14 mouse cellular contexts compared by ENCODE assay signal in genomic region chr4:45848109-45848824, GRCm38 (mm10). TPM values are rescaled to one million over a fixed set of nuclear protein-coding genes. Genes with fewer than 3 reads are reported as not detected.
DNase-seq lines count a peak whose midpoint lies in the region; ATAC-seq and TF ChIP-seq lines count a peak whose summit lies in the region.
"Had no signal": no experiment of that assay in that cellular context is flagged by ENCODE, and none has a peak within 500 bp of the region (broad histone marks: within the 10 kb centered on the region; RNA-seq: fewer than 3 reads in every experiment).

Gene Stra6l (plus strand): TSS chr4:45848664.

- peaks cover 13% of the 10 kb centered on the region; the same call in 1 of the 2 replicates for H3K79me2 ChIP-seq in liver, adult 2 months (ENCODE audit: control insufficient read depth, insufficient read depth, low read length)
- no peaks in the 10 kb centered on the region for H3K79me2 ChIP-seq in heart, adult 2 months (replicated peaks; ENCODE audit: control insufficient read depth, insufficient read depth, low read length)

- no peak for TF ChIP-seq EP300 in liver, embryonic 14.5 days (IDR thresholded peaks at IDR 0.05; ENCODE audit: low read depth)
- TF ChIP-seq EP300 in heart, adult 2 months (IDR thresholded peaks at IDR 0.05; ENCODE audit: insufficient read depth, low read depth, low read length), result no peak

- peak within 1 kb of the TSS; percentile 64 for H3K4me3 ChIP-seq in liver, adult 2 months (ENCODE audit: insufficient read depth, low read depth, low read length)
- H3K4me3 ChIP-seq in intestine, embryonic 15.5 days (replicated peaks), result peak within 1 kb of the TSS; percentile 27
- peak within 1 kb of the TSS; percentile 35 to 42 for H3K4me3 ChIP-seq in liver, embryonic 14.5 days (ENCODE audit: insufficient read depth in 1 of 2, low read depth in 2 of 2, low read length in 2 of 2)
- H3K4me3 ChIP-seq in heart, adult 2 months, result no peak within 1 kb of the TSS

- H3K27ac ChIP-seq in liver, adult 2 months (replicated peaks; ENCODE audit: insufficient read depth, low read depth, low read length), result peak within 1 kb of the TSS; percentile 77
- H3K27ac ChIP-seq in intestine, embryonic 15.5 days, result peak within 1 kb of the TSS; percentile 86
- H3K27ac ChIP-seq in liver, embryonic 14.5 days, result no peak within 1 kb of the TSS
- H3K27ac ChIP-seq in heart, adult 2 months, result no peak within 1 kb of the TSS

- TF ChIP-seq POLR2A in liver, adult 2 months (IDR thresholded peaks at IDR 0.05; ENCODE audit: extremely low read depth, insufficient read depth, low read length), result no peak
- no peak for TF ChIP-seq POLR2A in heart, adult 2 months (IDR thresholded peaks at IDR 0.05; ENCODE audit: insufficient read depth, low read depth, low read length)

- H3K36me3 ChIP-seq in liver, adult 2 months (ENCODE audit: control insufficient read depth, insufficient read depth, low read length), result no peaks in the 10 kb centered on the region
- no peaks in the 10 kb centered on the region for H3K36me3 ChIP-seq in intestine, embryonic 15.5 days
- H3K36me3 ChIP-seq in liver, embryonic 14.5 days (replicated peaks; ENCODE audit: control insufficient read depth, insufficient read depth, low read depth), result no peaks in the 10 kb centered on the region
- H3K36me3 ChIP-seq in splenic B cell, adult 2 months (ENCODE audit: control insufficient read depth, insufficient read depth, low read length, poor library complexity, severe bottlenecking), result no peaks in the 10 kb centered on the region
- no peaks in the 10 kb centered on the region for H3K36me3 ChIP-seq in heart, adult 2 months (ENCODE audit: control insufficient read depth, insufficient read depth, low read length)

- peak; percentile 41 for DNase-seq in liver, adult 2 months (ENCODE audit: extremely low read depth, low read depth, low spot score)
- DNase-seq in liver, result no peak
- DNase-seq in liver, embryonic 14.5 days (ENCODE audit: low read depth in 3 of 3, low spot score in 3 of 3), result no peak
- peak; percentile 13 for DNase-seq in splenic B cell, adult 2 months (ENCODE audit: low read depth, low spot score)
- DNase-seq in heart, adult 2 months, result no peak
- DNase-seq in left cerebral cortex, postnatal 10 days (ENCODE audit: extremely low spot score in 1 of 2, low spot score in 2 of 2), result no peak
- DNase-seq: adrenal gland, adult 8-10 months; kidney, postnatal 10 days had no signal

- peak within 1 kb of the TSS; percentile 41 for H3K4me2 ChIP-seq in intestine, embryonic 15.5 days (replicated peaks)
- peak within 1 kb of the TSS; percentile 23 for H3K4me2 ChIP-seq in liver, embryonic 14.5 days (ENCODE audit: low read depth)
- H3K4me2 ChIP-seq: heart, embryonic 11.5 days had no signal

- 32% methylated on average over 10 of the region's 10 CpGs for WGBS in liver, adult 2 months
- 24% methylated on average over 10 of the region's 10 CpGs for WGBS in intestine, embryonic 15.5 days
- WGBS in liver, embryonic 14.5 days (ENCODE audit: insufficient replicate concordance), result 23% methylated on average over 10 of the region's 10 CpGs
- 70% methylated on average over 10 of the region's 10 CpGs for WGBS in heart, adult 2 months

- intact Hi-C loops in heart, adult 2 months (cut with DNase I), result loop anchor here (2.0 kb wide), 1 partner anchor 13 kb away; no protein-coding TSS in a partner anchor
- intact Hi-C loops in left cerebral cortex, postnatal 10 days (cut with DNase I), result loop anchor here (5.0 kb wide), 1 partner anchor 431 kb away; no protein-coding TSS in a partner anchor

- no peaks in the 10 kb centered on the region for H3K9me3 ChIP-seq in intestine, embryonic 15.5 days
- H3K9me3 ChIP-seq in liver, embryonic 14.5 days (ENCODE audit: control insufficient read depth, low read length), result no peaks in the 10 kb centered on the region

- H3K27me3 ChIP-seq in liver, adult 2 months (ENCODE audit: control insufficient read depth, insufficient read depth, low read length), result no peaks in the 10 kb centered on the region
- H3K27me3 ChIP-seq in intestine, embryonic 15.5 days (replicated peaks), result no peaks in the 10 kb centered on the region
- no peaks in the 10 kb centered on the region; the same call in 1 of the 2 replicates for H3K27me3 ChIP-seq in liver, embryonic 14.5 days (ENCODE audit: control insufficient read depth, insufficient read depth, low read length)
- H3K27me3 ChIP-seq in splenic B cell, adult 2 months (ENCODE audit: control insufficient read depth, insufficient read depth, low read length, poor library complexity, severe bottlenecking), result no peaks in the 10 kb centered on the region; the same call in 1 of the 2 replicates
- H3K27me3 ChIP-seq in heart, adult 2 months (ENCODE audit: control insufficient read depth, insufficient read depth, low read length), result no peaks in the 10 kb centered on the region

- TF ChIP-seq CTCF in liver, adult 2 months (IDR thresholded peaks at IDR 0.05; ENCODE audit: low read depth, low read length), result no peak
- TF ChIP-seq CTCF in liver, embryonic 14.5 days (IDR thresholded peaks at IDR 0.05; ENCODE audit: low read depth), result no peak
- TF ChIP-seq CTCF in heart, adult 2 months (IDR thresholded peaks at IDR 0.05), result no peak

- ATAC-seq in intestine, embryonic 15.5 days, result peak; percentile 74
- no peak for ATAC-seq in liver, embryonic 14.5 days (ENCODE audit: insufficient read depth)
- ATAC-seq: CD4-positive, CD25-positive, alpha-beta regulatory T cell, adult 4 months; lung, postnatal 0 days had no signal

- peaks cover 30% of the 10 kb centered on the region for H3K4me1 ChIP-seq in liver, adult 2 months (ENCODE audit: control insufficient read depth, insufficient read depth, low read length)
- H3K4me1 ChIP-seq in intestine, embryonic 15.5 days (replicated peaks), result peaks cover 17% of the 10 kb centered on the region
- no peaks in the 10 kb centered on the region; a peak in 1 of 4 replicates for H3K4me1 ChIP-seq in liver, embryonic 14.5 days (replicated peaks; ENCODE audit: control insufficient read depth in 2 of 2, insufficient read depth in 2 of 2, low read length in 1 of 2)
- H3K4me1 ChIP-seq in heart, adult 2 months (ENCODE audit: control insufficient read depth, insufficient read depth, low read length), result no peaks in the 10 kb centered on the region

- peak within 1 kb of the TSS; percentile 66 for H3K9ac ChIP-seq in liver, adult 2 months (ENCODE audit: low read depth, low read length)
- no peak within 1 kb of the TSS for H3K9ac ChIP-seq in intestine, embryonic 15.5 days
- no peak within 1 kb of the TSS for H3K9ac ChIP-seq in liver, embryonic 14.5 days (replicated peaks)
- no peak within 1 kb of the TSS for H3K9ac ChIP-seq in heart, adult 2 months (ENCODE audit: low read depth, low read length)

RNA-seq across cellular contexts. Expression of gene Stra6l, which starts in this region (rescaled TPM):
- total RNA-seq in liver, adult 2 months (2014; rRNA removed), result 86.7 and 103 TPM in 2 replicates
- 161 and 173 TPM in 2 replicates for polyA plus RNA-seq in liver, adult 2 months (2012; rRNA removed)
- polyA plus RNA-seq in intestine, embryonic 15.5 days (2015; fragmentation: Nextera tagmentation; extraction: Ambion mirVana), result 6.6 and 7.1 TPM in 2 replicates
- 3.9 and 4.6 TPM in 2 replicates for polyA plus RNA-seq in liver, embryonic 14.5 days (2012; rRNA removed)
- 4.4 and 4.6 TPM in 2 replicates for polyA plus RNA-seq in liver, embryonic 14.5 days (2014; fragmentation: Nextera tagmentation; extraction: Ambion mirVana)
- not detected for total RNA-seq in heart, adult 2 months (2021)
- polyA plus RNA-seq in heart, adult 2 months (2012; rRNA removed), result 0.06 TPM in 2 replicates
- not detected for total RNA-seq in left cerebral cortex, postnatal 10 days (2021)
- total RNA-seq: gastrocnemius, adult 18-20 months; hematopoietic stem cell, adult 5-6 weeks had no signal
- polyA plus RNA-seq: heart, embryonic 11.5 days had no signal

Comparison
In these comparisons a context has a peak if more than half of its experiments do, and no peak if none do; other contexts are left out.
1. RNA of gene Stra6l (total RNA-seq): 86.7 to 103 TPM in liver, adult 2 months; not detected in left cerebral cortex, postnatal 10 days and not detected in heart, adult 2 months; every median in the first group is over 10 times any median in the second.
2. RNA of gene Stra6l (polyA plus RNA-seq): 161 to 173 TPM in liver, adult 2 months; 6.6 to 7.1 TPM in intestine, embryonic 15.5 days, 3.9 to 4.6 TPM in liver, embryonic 14.5 days and 0.06 TPM in heart, adult 2 months; every median in the first group is over 10 times any median in the second.
3. DNase-seq: peak in liver, adult 2 months (single experiment) and splenic B cell, adult 2 months (single experiment); none in liver (single experiment), liver, embryonic 14.5 days (0 of 3), heart, adult 2 months (0 of 2) and left cerebral cortex, postnatal 10 days (0 of 2).
4. H3K27ac ChIP-seq: peak in liver, adult 2 months (single experiment) and intestine, embryonic 15.5 days (single experiment); none in liver, embryonic 14.5 days (single experiment) and heart, adult 2 months (single experiment).